8 mouse cellular contexts compared by ENCODE assay signal in genomic region chr8:89044511-89045217, GRCm38 (mm10). TPM values are rescaled to one million over a fixed set of nuclear protein-coding genes. Genes with fewer than 3 reads are reported as not detected.
DNase-seq lines count a peak whose midpoint lies in the region; ATAC-seq and TF ChIP-seq lines count a peak whose summit lies in the region.

No protein-coding gene starts in this region.

- peak; percentile 84 for DNase-seq in ZHBTc4 (ENCODE audit: low read depth, low spot score)
- DNase-seq in embryonic facial prominence, embryonic 10.5 days (ENCODE audit: low spot score): peak; percentile 64
- peak; percentile 97 for DNase-seq in midbrain, embryonic 11.5 days (ENCODE audit: low spot score, missing footprints)
- DNase-seq in lung, adult 2 months: no peak
- DNase-seq in cerebellum, adult 9-10 months: no peak
- no peak for DNase-seq in left cerebral cortex, postnatal 4 days
- no peak for DNase-seq in right cerebral cortex, postnatal 36 days (ENCODE audit: low spot score in 2 of 2)

- H3K27me3 ChIP-seq in embryonic facial prominence, embryonic 10.5 days (replicated peaks; ENCODE audit: low read depth, poor library complexity, severe bottlenecking): peaks cover 87% of the 10 kb centered on the region
- peaks cover 88% of the 10 kb centered on the region for H3K27me3 ChIP-seq in intestine, embryonic 15.5 days (replicated peaks)
- peaks cover 27% of the 10 kb centered on the region for H3K27me3 ChIP-seq in midbrain, embryonic 11.5 days (ENCODE audit: control insufficient read depth, insufficient read depth, low read length)

- intact Hi-C loops in left cerebral cortex, postnatal 4 days (cut with DNase I): loop anchor here (5.0 to 10.0 kb wide), 2 partner anchors 270 to 738 kb away; no protein-coding TSS in a partner anchor

- H3K4me3 ChIP-seq in embryonic facial prominence, embryonic 10.5 days: peak overlapping the region; percentile 78
- peak overlapping the region; percentile 52 for H3K4me3 ChIP-seq in intestine, embryonic 15.5 days (replicated peaks)
- peak overlapping the region; percentile 89 for H3K4me3 ChIP-seq in midbrain, embryonic 11.5 days (ENCODE audit: low read depth, low read length)
- no peak overlapping the region for H3K4me3 ChIP-seq in lung, adult 2 months (replicated peaks; ENCODE audit: extremely low read depth, low read depth, low read length)

- H3K36me3 ChIP-seq in embryonic facial prominence, embryonic 10.5 days (replicated peaks): no peaks in the 10 kb centered on the region
- H3K36me3 ChIP-seq in intestine, embryonic 15.5 days: no peaks in the 10 kb centered on the region
- H3K36me3 ChIP-seq in midbrain, embryonic 11.5 days (ENCODE audit: control insufficient read depth, insufficient read depth, low read length): no peaks in the 10 kb centered on the region

- peaks cover 68% of the 10 kb centered on the region for H3K4me1 ChIP-seq in embryonic facial prominence, embryonic 10.5 days
- H3K4me1 ChIP-seq in intestine, embryonic 15.5 days (replicated peaks): peaks cover 44% of the 10 kb centered on the region
- peaks cover 17% of the 10 kb centered on the region for H3K4me1 ChIP-seq in midbrain, embryonic 11.5 days (ENCODE audit: control insufficient read depth, insufficient read depth, low read length)
- peaks cover 3% of the 10 kb centered on the region; the same call in 1 of the 2 replicates for H3K4me1 ChIP-seq in lung, adult 2 months (ENCODE audit: control insufficient read depth, insufficient read depth, low read length)

- no peak overlapping the region for H3K9ac ChIP-seq in intestine, embryonic 15.5 days
- H3K9ac ChIP-seq in midbrain, embryonic 11.5 days (ENCODE audit: low read length): peak overlapping the region; percentile 81

- no peaks in the 10 kb centered on the region for H3K9me3 ChIP-seq in embryonic facial prominence, embryonic 10.5 days
- no peaks in the 10 kb centered on the region for H3K9me3 ChIP-seq in intestine, embryonic 15.5 days
- H3K9me3 ChIP-seq in midbrain, embryonic 11.5 days (ENCODE audit: control insufficient read depth, low read length): no peaks in the 10 kb centered on the region

- TF ChIP-seq CTCF in lung, adult 2 months (IDR thresholded peaks at IDR 0.05; ENCODE audit: insufficient read depth, low read length): no peak

- peak overlapping the region; percentile 94 for H3K27ac ChIP-seq in embryonic facial prominence, embryonic 10.5 days (replicated peaks)
- H3K27ac ChIP-seq in intestine, embryonic 15.5 days: no peak overlapping the region
- H3K27ac ChIP-seq in midbrain, embryonic 11.5 days (ENCODE audit: low read depth, low read length): peak overlapping the region; percentile 98

- peak overlapping the region; percentile 93 for H3K4me2 ChIP-seq in intestine, embryonic 15.5 days (replicated peaks)
- H3K4me2 ChIP-seq in midbrain, embryonic 11.5 days: peak overlapping the region; percentile 75

- ATAC-seq in intestine, embryonic 15.5 days: no peak
- ATAC-seq in midbrain, embryonic 11.5 days (ENCODE audit: low FRiP score): no peak

- under 1% methylated on average over 31 of the region's 31 CpGs for WGBS in embryonic facial prominence, embryonic 10.5 days
- WGBS in intestine, embryonic 15.5 days: under 1% methylated on average over 31 of the region's 31 CpGs
- WGBS in midbrain, embryonic 11.5 days: under 1% methylated on average over 31 of the region's 31 CpGs
- 3% methylated on average over 31 of the region's 31 CpGs for WGBS in lung, adult 2 months

- TF ChIP-seq POLR2A in lung, adult 2 months (IDR thresholded peaks at IDR 0.05; ENCODE audit: borderline replicate concordance, extremely low read depth, low read depth, low read length): no peak

RNA-seq across cellular contexts. Expression of gene Sall1, which starts 0.7 kb away (rescaled TPM):
- 4.7 and 6.3 TPM in 2 replicates for polyA plus RNA-seq in embryonic facial prominence, embryonic 10.5 days (2016; fragmentation: Nextera tagmentation; extraction: Ambion mirVana)
- polyA plus RNA-seq in intestine, embryonic 15.5 days (2015; fragmentation: Nextera tagmentation; extraction: Ambion mirVana): 1.8 and 2.4 TPM in 2 replicates
- 17.0 and 17.1 TPM in 2 replicates for polyA plus RNA-seq in midbrain, embryonic 11.5 days (2014; fragmentation: Nextera tagmentation; extraction: Ambion mirVana)
- 0.27 and 0.36 TPM in 2 replicates for polyA plus RNA-seq in lung, adult 2 months (2012; rRNA removed)
- total RNA-seq in left cerebral cortex, postnatal 4 days (2021): 10 to 100 TPM; 13.4 to 15.0 TPM

Comparison
In these comparisons a context has a peak if more than half of its experiments do, and no peak if none do; other contexts are left out.
1. DNase-seq: peak in ZHBTc4 (single experiment), embryonic facial prominence, embryonic 10.5 days (single experiment) and midbrain, embryonic 11.5 days (single experiment); none in lung, adult 2 months (single experiment), cerebellum, adult 9-10 months (single experiment), left cerebral cortex, postnatal 4 days (single experiment) and right cerebral cortex, postnatal 36 days (0 of 2).